Mouse (Mus musculus): Measurements from ENCODE around the gene Rock2.

GRCm38 (mm10) chr12:16875269-16875668 is 19.4 kb upstream of the Rock2 start:
- TF ChIP-seq POLR2A (IDR thresholded peaks at IDR 0.05; ENCODE audit: low read depth, low read length) (no peak), CTCF (conservative IDR thresholded peaks at IDR 0.05; ENCODE audit: insufficient read depth, insufficient read length, low read depth, low read length) (no peak)
